Mouse (Mus musculus) left cerebral cortex, adult 8-10 months (tissue): ENCODE data around the gene Cdh5. TPM values are rescaled to one million over a fixed set of nuclear protein-coding genes. Genes with fewer than 3 reads are reported as not detected.
"Not testable (repeated sequence)": the region's sequence is repeated elsewhere in the genome, so short reads cannot be mapped to it uniquely, and the experiment has no call there.

ENCODE experiments used
- DNase-seq, 2 experiments: peaks; one replicate each; pipeline ENCODE4 v3.0.0; 2022; ENCODE audit warnings: low spot score in 2 of 2
- total RNA-seq, 4 experiments: library from RNA; stranded (reverse); gene quantifications; 2 replicates each; pipeline ENCODE4 v1.2.4; 2022

Cdh5 gene
- total RNA-seq: 10 to 100 TPM in 3 of 4 experiments, 1 to 10 TPM in 1; 8.4 to 13.3 (median 11.6) TPM

DNA sequence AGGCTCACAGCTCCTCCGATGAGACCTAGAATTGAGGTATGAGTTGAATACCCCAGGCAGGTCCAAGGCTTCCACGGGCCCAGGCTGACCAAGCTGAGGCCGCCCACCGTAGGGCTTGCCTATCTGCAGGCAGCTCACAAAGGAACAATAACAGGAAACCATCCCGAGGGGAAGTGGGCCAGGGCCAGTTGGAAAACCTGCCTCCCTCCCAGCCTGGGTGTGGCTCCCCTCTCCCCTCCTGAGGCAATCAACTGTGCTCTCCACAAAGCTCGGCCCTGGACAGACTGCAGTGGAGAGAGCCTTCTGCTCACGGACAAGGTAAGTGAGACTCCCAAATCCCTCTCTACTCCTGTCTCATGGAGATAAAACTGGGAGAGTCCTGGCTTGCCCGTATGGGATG is at the start of gene Cdh5:
Gene Cdh5 (plus strand): TSS at position 211 of the 400 bp plus-strand sequence.
- DNase-seq: no peak

GRCm38 (mm10) chr8:104059922-104060321 is 41.5 kb upstream of the Cdh5 start:
- DNase-seq: no peak

DNA sequence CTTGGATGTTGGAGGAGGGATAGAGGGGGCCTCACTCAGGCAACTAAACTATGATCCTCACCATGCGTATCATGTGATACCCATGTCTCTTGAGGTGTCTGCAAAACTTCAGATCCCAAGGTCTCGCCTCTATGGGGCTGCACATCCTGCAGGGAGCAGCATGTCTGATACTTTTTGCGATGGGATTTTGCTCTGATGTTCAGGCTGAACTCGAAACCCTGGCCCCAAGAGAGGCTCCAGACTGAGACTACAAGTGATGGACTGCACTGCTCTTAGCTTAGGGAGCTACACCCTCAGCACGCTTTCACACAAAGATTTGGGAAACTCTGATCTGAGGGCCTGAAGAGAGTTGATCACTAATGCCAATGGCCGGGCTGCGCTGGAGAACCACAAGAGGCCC is 41.0 kb upstream of the Cdh5 start:
- DNase-seq: no peak

DNA sequence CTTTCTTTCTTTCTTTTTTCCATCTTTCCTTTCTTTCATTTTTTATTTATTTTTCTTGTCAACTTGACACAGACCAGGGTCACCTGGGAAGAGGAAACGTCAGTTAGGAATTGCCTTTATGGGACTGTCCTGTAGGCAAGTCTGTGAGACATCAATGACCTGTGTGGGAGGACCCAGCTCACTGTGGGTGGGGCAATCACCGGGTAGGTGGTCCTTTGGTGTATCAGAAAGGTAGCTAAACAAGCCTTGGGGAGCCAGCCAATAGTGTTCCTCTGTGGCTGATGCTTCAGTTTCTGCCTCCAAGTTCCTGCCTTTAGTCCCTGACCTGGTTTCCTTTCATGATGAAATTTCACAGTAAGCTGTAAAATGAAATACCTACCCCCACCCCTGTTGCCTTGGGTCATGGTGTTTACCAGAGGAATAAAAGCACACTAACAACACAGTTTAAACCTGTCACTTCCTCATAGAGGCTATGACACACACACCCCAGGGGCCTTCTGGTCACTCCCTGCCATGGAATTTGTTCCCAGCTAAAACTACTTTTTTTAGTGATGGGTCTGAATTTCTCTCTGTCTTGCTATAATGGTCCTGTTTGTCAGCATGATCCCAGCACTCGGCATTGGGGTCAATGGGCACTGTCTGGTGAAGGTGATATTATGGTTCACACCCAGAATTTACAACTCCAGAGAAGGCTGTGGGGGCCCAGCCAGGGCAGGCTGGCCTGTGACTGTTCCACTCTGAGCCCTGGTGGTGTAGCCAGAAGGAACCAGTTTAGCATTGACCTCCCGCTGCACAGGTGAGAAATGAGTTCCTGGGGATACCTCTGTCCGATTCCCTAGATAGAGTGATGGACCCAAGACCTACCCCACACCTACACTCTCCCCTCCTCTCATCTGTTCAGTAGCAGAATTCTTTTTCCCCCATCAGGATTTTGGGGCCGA is 40.1 kb upstream of the Cdh5 start:
- DNase-seq: no peak

- DNase-seq: no peak
Measured at GRCm38 (mm10) chr8:104061989-104062820, 39.2 kb upstream of the Cdh5 start.

DNA sequence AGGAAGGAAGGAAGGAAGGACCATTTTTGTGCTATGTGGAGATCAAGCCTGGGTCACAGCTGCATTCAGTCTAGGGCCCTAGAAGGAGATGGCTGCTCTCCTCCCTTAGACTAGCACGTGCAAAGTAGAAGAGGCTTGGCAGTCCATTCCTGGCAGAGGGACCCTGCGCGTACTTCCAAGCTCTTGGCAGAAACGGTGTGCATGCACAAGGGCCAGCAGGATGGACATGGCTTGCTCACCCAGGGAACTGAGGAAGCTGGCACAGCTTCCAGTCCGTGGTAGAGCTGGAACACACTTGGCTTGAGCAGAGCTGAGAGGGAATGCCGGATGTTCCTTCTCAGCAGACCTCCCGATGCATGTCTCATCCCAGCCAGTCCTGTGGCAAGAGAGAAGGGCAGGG is 36.2 kb upstream of the Cdh5 start:
- no peak for DNase-seq

GRCm38 (mm10) chr8:104065906-104066518 is 35.4 kb upstream of the Cdh5 start:
- DNase-seq: no peak

- DNase-seq: no peak
Measured at GRCm38 (mm10) chr8:104067390-104067925, 34.0 kb upstream of the Cdh5 start.

- no peak for DNase-seq
Measured at GRCm38 (mm10) chr8:104068421-104069035, 32.9 kb upstream of the Cdh5 start.

DNA sequence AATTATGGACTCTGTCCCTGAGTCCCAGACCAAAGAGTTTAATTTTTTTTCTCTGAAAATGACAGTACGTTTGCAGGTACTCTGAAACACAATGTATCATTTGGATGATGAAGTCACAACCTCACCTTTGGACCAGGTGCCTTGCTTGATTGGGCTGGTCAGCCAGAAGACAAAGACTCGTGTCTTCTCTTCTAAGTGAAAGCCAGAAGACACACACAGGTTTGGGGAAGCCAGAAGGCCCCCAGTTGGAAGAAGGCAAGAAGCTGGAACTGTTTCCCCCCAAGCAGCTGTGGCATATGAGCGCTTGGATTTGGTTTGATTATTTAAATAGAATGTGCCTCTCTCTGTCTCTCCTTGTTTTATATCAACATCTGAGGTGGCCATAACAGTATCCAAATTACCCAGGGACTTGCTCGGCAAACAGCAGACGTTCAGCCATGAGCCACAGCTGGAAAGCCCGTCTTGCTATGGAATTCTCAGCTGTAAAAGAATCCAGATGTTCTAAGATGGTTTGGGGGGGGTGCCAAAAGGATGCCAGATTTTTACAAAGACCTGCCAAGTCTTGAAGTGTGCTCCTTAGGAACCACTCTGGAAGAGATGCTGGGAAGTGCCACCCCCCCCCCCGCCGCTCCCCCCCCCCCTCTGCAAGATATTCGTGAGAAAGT is 31.1 kb upstream of the Cdh5 start:
- not testable (repeated sequence) for DNase-seq

DNA sequence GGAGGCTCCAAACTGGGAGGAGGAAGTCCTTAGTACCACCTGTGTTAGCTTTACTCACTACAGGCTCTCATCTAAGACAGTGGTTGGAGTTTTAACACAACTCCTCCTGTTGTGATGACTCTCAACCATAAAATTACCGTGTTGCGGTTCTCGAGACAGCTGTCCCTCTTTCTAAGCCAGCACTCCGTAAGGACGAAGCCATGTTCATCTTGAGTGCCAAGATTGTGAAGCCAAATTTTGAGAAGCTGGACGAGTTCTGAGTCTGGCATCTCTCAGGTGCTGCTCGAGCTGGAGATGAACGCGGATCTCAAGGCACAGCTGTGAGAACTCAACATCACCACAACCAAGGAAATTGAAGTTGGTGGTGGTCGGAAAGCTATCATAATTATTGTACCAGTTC is 30.5 kb upstream of the Cdh5 start:
- no peak for DNase-seq

DNA sequence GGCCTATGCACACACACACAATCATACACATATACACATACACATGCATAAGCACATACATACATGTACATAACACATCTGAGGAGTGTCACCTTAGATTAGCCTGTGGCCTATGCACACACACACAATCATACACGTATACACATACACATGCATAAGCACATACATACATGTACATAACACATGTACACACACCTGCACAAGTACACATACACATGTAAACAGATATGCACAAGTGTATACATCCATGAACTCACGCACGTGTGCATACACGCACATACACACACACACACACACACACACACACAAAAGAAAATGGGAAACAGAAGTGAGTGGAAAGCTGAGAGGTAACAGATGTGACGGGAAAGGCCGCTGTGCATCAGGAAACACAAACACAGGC is 26.3 kb upstream of the Cdh5 start:
- DNase-seq: no peak

DNA sequence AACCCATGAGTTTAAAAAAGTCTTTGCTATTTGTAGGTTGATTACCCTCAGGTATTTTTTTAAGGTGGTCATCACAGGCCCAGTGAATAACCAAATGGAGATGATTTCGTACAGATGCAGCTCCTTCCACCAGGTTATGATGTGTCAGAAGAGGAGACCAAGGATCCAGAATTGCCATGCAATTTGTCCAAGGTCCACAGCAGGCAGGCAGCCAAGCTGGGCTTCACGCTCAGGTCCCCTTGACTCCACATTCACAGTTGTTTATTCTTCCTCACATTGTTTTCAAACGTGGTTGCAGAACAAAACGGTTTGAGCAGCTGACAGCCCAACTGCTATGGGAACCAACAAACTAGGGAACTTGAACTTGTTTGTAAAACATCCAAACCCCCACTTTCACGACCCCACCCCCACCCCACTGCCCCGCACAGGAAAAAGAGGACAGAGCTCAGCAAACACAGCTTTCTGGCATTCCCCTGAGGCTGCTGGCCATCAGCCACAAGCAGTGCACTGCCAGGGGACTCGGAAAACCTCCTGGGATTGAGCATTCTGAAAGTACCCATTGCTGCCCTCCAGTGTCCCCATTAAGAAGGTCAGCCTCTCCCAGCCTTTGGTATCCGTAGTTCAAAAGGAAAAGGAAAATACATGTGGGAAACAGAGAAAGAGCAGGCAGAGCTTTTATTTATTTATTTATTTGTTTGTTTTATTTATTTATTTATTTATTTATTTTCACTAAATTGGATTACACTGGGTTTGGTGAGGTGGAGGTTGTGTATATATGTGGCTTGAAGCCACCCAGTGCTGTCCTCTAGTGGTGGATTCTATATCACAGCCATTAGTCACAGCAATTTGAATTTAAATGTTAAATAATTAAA is 24.6 kb upstream of the Cdh5 start:
- no peak for DNase-seq

- DNase-seq: no peak
Measured at GRCm38 (mm10) chr8:104078091-104078490, 23.3 kb upstream of the Cdh5 start.

DNA sequence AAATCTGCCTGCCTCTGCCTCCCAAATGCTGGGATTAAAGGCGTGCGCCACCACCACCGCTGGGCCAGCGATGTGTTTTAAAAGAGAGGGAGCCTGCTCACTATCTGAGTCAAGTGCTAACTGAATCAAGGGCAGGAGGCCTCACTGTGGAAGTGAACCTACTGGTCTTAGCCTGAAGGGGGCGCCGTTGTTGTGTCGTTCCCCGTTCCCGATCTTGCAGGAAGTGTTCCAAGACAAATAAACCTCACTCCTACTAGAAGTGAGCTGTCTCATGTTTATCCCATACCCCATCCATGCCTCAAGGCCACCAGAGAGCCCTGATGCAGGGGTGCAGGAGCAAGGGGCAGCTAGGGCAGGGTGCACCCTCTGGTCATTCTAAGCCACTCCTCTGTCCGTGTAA is 16.1 kb upstream of the Cdh5 start:
- no peak for DNase-seq

GRCm38 (mm10) chr8:104086615-104087014 is 14.8 kb upstream of the Cdh5 start:
- DNase-seq: no peak

- no peak for DNase-seq
Measured at GRCm38 (mm10) chr8:104087091-104087490, 14.3 kb upstream of the Cdh5 start.

GRCm38 (mm10) chr8:104087878-104088277 is 13.5 kb upstream of the Cdh5 start:
- DNase-seq: not testable (repeated sequence)

DNA sequence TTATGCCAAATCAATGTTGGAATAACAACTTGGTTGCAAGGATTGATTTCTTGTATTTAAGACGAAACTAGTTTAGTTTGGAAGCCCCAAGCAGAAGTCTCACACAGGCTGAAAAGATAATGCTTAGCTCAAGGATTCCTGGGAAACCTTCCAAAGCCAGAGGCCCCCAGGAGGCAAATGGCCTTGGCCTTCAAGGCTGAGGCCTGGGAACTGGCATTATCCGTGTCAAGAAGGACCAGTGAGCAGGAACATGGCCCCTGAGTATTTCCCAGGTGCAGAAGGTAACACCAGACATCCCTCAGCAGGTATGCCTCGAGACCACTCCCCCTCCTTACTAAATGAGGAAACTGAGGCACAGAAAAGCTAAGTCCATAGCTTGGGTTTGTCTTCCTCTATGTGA is 12.5 kb upstream of the Cdh5 start:
- DNase-seq: no peak
